Mouse (Mus musculus) heart, postnatal 0 days (tissue): ENCODE data around the gene Bmpr1b. TPM values are rescaled to one million over a fixed set of nuclear protein-coding genes. Genes with fewer than 3 reads are reported as not detected.

Experiments
- ATAC-seq: fragments of 200-750 bp; cut with Nextera tagmentation; 2 replicates; pipeline ENCODE4 v1.8.0; 2017; ENCODE audit warnings: low read depth, moderate number of reproducible peaks, moderate library complexity; ENCODE audit not compliant: insufficient read depth
- DNase-seq: peaks from one replicate; pipeline ENCODE4 v3.0.0-alpha.2; 2016; ENCODE audit warnings: low spot score
- H3K27ac ChIP-seq: fragments of 300-500 bp; sonication (generic); 2 replicates; pipeline ENCODE4 v1.5.1; 2014; ENCODE audit warnings: low read depth, mild to moderate bottlenecking
- H3K27me3 ChIP-seq: fragments of 300-500 bp; sonication (generic); 2 replicates; pipeline ENCODE4 v1.6.1; 2014; ENCODE audit warnings: low read length, mixed read lengths; ENCODE audit not compliant: control insufficient read depth, insufficient read depth
- H3K36me3 ChIP-seq: fragments of 300-500 bp; sonication (generic); replicated peaks from 2 replicates; pipeline ENCODE4 v1.6.1; 2014; ENCODE audit warnings: low read length, mixed read lengths; ENCODE audit not compliant: control insufficient read depth, insufficient read depth
- H3K4me1 ChIP-seq: fragments of 300-500 bp; sonication (generic); 2 replicates; pipeline ENCODE4 v1.6.1; 2014; ENCODE audit warnings: antibody characterized with exemption; ENCODE audit not compliant: control insufficient read depth, insufficient read depth
- H3K4me2 ChIP-seq: fragments of 300-500 bp; sonication (generic); 2 replicates; pipeline ENCODE4 v1.6.1; 2014; ENCODE audit warnings: low read depth, mild to moderate bottlenecking, low read length, moderate library complexity
- H3K4me3 ChIP-seq: fragments of 300-500 bp; sonication (generic); 2 replicates; pipeline ENCODE4 v1.5.1; 2014; ENCODE audit warnings: low read depth, low read length
- H3K9ac ChIP-seq: fragments of 300-500 bp; sonication (generic); replicated peaks from 2 replicates; pipeline ENCODE4 v1.6.1; 2014; ENCODE audit warnings: low read depth, low read length, mixed read lengths
- H3K9me3 ChIP-seq: fragments of 300-500 bp; sonication (generic); replicated peaks from 2 replicates; pipeline ENCODE4 v1.6.1; 2016; ENCODE audit warnings: low read length; ENCODE audit not compliant: control insufficient read depth
- CTCF ChIP-seq: IDR thresholded peaks from 2 replicates; pipeline ENCODE4 v1.5.1; 2016; ENCODE audit warnings: antibody characterized with exemption, control low read depth, low read depth
- EP300 ChIP-seq: IDR thresholded peaks from 2 replicates; pipeline ENCODE4 v1.6.1; 2016; ENCODE audit warnings: antibody characterized with exemption, low read depth
- whole genome bisulfite sequencing: fragments of 180-500 bp; shearing (Covaris S2); extraction: QIAGEN DNeasy Blood & Tissue Kit; methylation state at CpG from one replicate; pipeline ENCODE4 v1.1.7; 2014; 5-methylcytosine and 5-hydroxymethylcytosine counted together
- polyA plus RNA-seq: library from polyadenylated mRNA; unstranded; fragments of >200 nt; fragmentation: Nextera tagmentation; extraction: Ambion mirVana; gene quantifications from 2 replicates; pipeline ENCODE4 v1.2.1, GENCODE M21; 2015
- total RNA-seq: library from RNA; depleted of rRNA; stranded (reverse); fragments of >200 nt; gene quantifications from 2 replicates; pipeline ENCODE4 v1.2.3, GENCODE M21; 2014; ENCODE audit warnings: low replicate concordance

Bmpr1b gene
- total and polyA plus RNA-seq, 2 experiments from 2014 or later = 0.11 to 0.95 TPM

DNA sequence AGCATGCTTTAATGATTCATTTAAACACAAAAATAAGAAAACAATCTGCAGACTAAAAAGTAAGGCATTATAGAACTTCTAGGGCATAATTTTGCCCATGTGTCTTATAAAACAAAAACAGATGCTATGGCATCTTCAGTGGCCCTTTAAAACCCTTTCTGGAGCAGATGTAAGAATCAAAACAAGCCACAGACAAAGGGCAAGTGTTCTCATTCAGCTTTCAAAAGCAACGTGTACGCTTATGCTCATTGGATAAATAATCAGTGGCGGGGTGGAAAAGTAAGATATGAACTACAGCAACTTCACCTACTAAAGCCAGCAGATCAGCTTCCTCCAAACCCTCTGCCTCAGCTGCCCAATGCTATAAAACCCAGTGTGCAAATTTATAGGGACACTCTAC is 249.6 kb downstream of the Bmpr1b start:
- Histone ChIP-seq H3K9me3 (no peaks in the 10 kb centered on the region), H3K4me1 (no peaks in the 10 kb centered on the region), H3K27me3 (no peaks in the 10 kb centered on the region), H3K36me3 (no peaks in the 10 kb centered on the region), H3K9ac (no peak overlapping the region), H3K4me3 (no peak overlapping the region), H3K4me2 (no peak overlapping the region), H3K27ac (no peak overlapping the region)
- ATAC-seq = no peak
- TF ChIP-seq CTCF (no peak), EP300 (no peak)
- no peak for DNase-seq
- WGBS = 56% methylated on average over 3 of the region's 3 CpGs

DNA sequence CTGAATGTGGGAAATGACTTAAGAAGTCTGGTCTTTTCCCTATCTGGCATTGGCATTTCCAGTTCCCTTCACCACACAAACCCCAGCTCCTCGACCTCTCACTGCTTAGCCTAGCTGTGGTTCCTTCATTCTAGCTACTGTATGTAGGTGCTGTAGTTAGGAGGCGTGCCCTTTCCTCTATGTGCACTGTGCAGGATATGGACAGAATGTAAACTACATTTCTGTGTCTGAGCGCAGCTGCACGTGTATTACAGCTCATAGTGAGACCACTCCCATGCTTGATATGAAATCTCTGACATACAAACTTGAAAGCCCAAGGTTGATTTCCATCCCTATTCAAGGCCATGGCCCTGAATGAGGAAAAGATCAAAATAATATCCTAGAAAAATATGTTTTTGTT is 252.1 kb downstream of the Bmpr1b start:
- H3K27me3 ChIP-seq = no peaks in the 10 kb centered on the region
- no peak overlapping the region for H3K4me3 ChIP-seq
- H3K9me3 ChIP-seq = no peaks in the 10 kb centered on the region
- H3K36me3 ChIP-seq = no peaks in the 10 kb centered on the region
- TF ChIP-seq EP300 = no peak
- no peak for TF ChIP-seq CTCF
- WGBS = 63% methylated on average over 4 of the region's 4 CpGs
- ATAC-seq (no peak), DNase-seq (no peak)
- no peak overlapping the region for H3K9ac ChIP-seq
- H3K27ac ChIP-seq = no peak overlapping the region
- H3K4me2 ChIP-seq = no peak overlapping the region
- H3K4me1 ChIP-seq = no peaks in the 10 kb centered on the region

- no peak for ATAC-seq
- no peak for TF ChIP-seq EP300
- no peak for TF ChIP-seq CTCF
- 86% methylated on average over 3 of the region's 3 CpGs for WGBS
- Histone ChIP-seq H3K9me3 (no peaks in the 10 kb centered on the region), H3K4me3 (no peak overlapping the region), H3K27ac (no peak overlapping the region), H3K4me2 (no peak overlapping the region), H3K36me3 (no peaks in the 10 kb centered on the region), H3K4me1 (no peaks in the 10 kb centered on the region), H3K9ac (no peak overlapping the region), H3K27me3 (no peaks in the 10 kb centered on the region)
- no peak for DNase-seq
Observed at GRCm38 (mm10) chr3:141915995-141916394, 253.2 kb downstream of the Bmpr1b start.

GRCm38 (mm10) chr3:141914588-141914987 is 254.6 kb downstream of the Bmpr1b start:
- no peak overlapping the region for H3K9ac ChIP-seq
- ATAC-seq (no peak), DNase-seq (no peak)
- no peak overlapping the region for H3K4me3 ChIP-seq
- H3K27ac ChIP-seq = no peak overlapping the region
- H3K4me2 ChIP-seq = no peak overlapping the region
- H3K9me3 ChIP-seq = no peaks in the 10 kb centered on the region
- no peaks in the 10 kb centered on the region for H3K27me3 ChIP-seq
- H3K4me1 ChIP-seq = no peaks in the 10 kb centered on the region
- no peaks in the 10 kb centered on the region for H3K36me3 ChIP-seq
- 70% methylated on average over 3 of the region's 3 CpGs for WGBS
- TF ChIP-seq CTCF = no peak
- no peak for TF ChIP-seq EP300

DNA sequence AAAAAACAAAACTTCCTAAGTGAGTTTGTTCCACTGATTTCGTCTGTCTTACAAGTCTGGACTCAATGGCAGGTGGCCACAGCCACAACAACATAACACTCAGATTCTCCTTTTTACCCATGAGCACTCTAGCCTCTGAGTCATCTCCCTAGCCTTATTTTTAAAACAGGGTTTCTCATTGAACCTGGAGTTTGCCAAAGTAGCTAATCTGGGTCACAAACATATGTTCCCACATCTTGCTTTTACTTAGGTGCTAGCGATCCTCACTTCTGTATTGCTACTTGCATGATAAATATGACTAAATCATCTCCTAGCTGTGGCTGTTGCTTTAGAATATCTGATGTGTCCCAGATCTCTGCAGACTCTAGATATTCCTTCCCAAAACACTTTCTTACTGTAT is 260.1 kb downstream of the Bmpr1b start:
- no peak for DNase-seq
- no peak overlapping the region for H3K27ac ChIP-seq
- H3K4me2 ChIP-seq = no peak overlapping the region
- no peak overlapping the region for H3K9ac ChIP-seq
- no peak for TF ChIP-seq CTCF
- TF ChIP-seq EP300 = no peak
- H3K4me3 ChIP-seq = no peak overlapping the region
- 81% methylated on average over 2 of the region's 2 CpGs for WGBS
- no peaks in the 10 kb centered on the region for H3K27me3 ChIP-seq
- no peak for ATAC-seq
- no peaks in the 10 kb centered on the region for H3K36me3 ChIP-seq
- no peaks in the 10 kb centered on the region for H3K9me3 ChIP-seq
- H3K4me1 ChIP-seq = no peaks in the 10 kb centered on the region

- Histone ChIP-seq H3K9ac (no peak overlapping the region), H3K27me3 (no peaks in the 10 kb centered on the region), H3K4me2 (no peak overlapping the region), H3K4me3 (no peak overlapping the region), H3K9me3 (no peaks in the 10 kb centered on the region), H3K27ac (no peak overlapping the region), H3K4me1 (no peaks in the 10 kb centered on the region), H3K36me3 (no peaks in the 10 kb centered on the region)
- ATAC-seq (no peak), DNase-seq (no peak)
- TF ChIP-seq EP300 (no peak), CTCF (no peak)
- 75% methylated on average over 6 of the region's 6 CpGs for WGBS
Observed at GRCm38 (mm10) chr3:141905903-141906623, 263.2 kb downstream of the Bmpr1b start.
